Mouse (Mus musculus) cortical plate, adult 2 months (tissue): ENCODE measurements around the gene Rassf4.

Experiments
- CTCF ChIP-seq: fragments of 200-500 bp; IDR thresholded peaks from 2 replicates; pipeline ENCODE4 v1.5.1; 2011; ENCODE audit warnings: mild to moderate bottlenecking, control low read depth, low read length; ENCODE audit not compliant: insufficient read depth; ENCODE audit errors: extremely low read depth
- POLR2A ChIP-seq: fragments of 200-500 bp; IDR thresholded peaks from 2 replicates; pipeline ENCODE4 v1.6.1; 2011; ENCODE audit warnings: mild to moderate bottlenecking, low read length, control low read depth; ENCODE audit not compliant: insufficient read depth; ENCODE audit errors: extremely low read depth

DNA sequence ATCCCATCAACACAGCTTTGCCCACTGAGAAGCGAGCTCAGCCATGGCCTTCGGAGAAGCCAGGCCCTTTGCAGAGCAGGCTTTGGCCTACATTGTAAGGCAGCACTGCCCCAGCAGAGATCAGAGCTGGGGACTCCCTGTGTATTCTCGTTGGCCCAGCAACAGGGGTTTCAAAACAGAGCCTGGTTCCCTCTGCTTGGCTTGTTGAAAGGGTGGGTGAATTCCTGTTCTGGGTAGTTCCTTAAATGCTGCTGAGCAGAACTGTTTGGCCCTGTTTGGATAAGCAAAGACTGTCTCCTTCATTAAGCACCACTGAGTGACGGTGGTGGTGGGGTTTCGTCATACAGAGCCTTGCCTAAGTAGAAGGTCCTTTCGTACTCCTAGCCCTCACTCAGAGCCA is 9.7 kb downstream of the Rassf4 start:
- TF ChIP-seq CTCF, result no peak
- TF ChIP-seq POLR2A, result no peak
